Mouse (Mus musculus) lung, postnatal 0 days (tissue): Measurements from ENCODE around the gene Bst1. TPM values are rescaled to one million over a fixed set of nuclear protein-coding genes. Genes with fewer than 3 reads are reported as not detected.

ENCODE experiments used
- ATAC-seq: fragments of 200-750 bp; cut with Nextera tagmentation; 2 replicates; pipeline ENCODE4 v1.8.0; 2017; ENCODE audit warnings: moderate library complexity
- DNase-seq: peaks from one replicate; pipeline ENCODE4 v3.0.0-alpha.2; 2016; ENCODE audit warnings: low spot score
- H3K27ac ChIP-seq: fragments of 300-500 bp; sonication (generic); 2 replicates; pipeline ENCODE4 v1.5.1; 2014; ENCODE audit warnings: antibody characterized with exemption, mild to moderate bottlenecking, low read length, mixed read lengths
- H3K27me3 ChIP-seq: fragments of 300-500 bp; sonication (generic); replicated peaks from 2 replicates; pipeline ENCODE4 v1.6.1; 2014; ENCODE audit warnings: low read length, mixed read lengths; ENCODE audit not compliant: insufficient read depth
- H3K36me3 ChIP-seq: fragments of 300-500 bp; sonication (generic); 2 replicates; pipeline ENCODE4 v1.6.1; 2014; ENCODE audit warnings: low read length, mixed read lengths; ENCODE audit not compliant: insufficient read depth
- H3K4me1 ChIP-seq: fragments of 300-500 bp; sonication (generic); 2 replicates; pipeline ENCODE4 v1.6.1; 2014; ENCODE audit warnings: antibody characterized with exemption, low read depth, low read length, mixed read lengths; ENCODE audit not compliant: insufficient read depth
- H3K4me2 ChIP-seq: fragments of 300-500 bp; sonication (generic); replicated peaks from 2 replicates; pipeline ENCODE4 v1.6.1; 2014; ENCODE audit warnings: low read depth, mild to moderate bottlenecking, low read length, moderate library complexity, mixed read lengths
- H3K4me3 ChIP-seq: fragments of 300-500 bp; sonication (generic); 2 replicates; pipeline ENCODE4 v1.5.1; 2014; ENCODE audit warnings: low read depth, low read length
- H3K9ac ChIP-seq: fragments of 300-500 bp; sonication (generic); replicated peaks from 2 replicates; pipeline ENCODE4 v1.6.1; 2014; ENCODE audit warnings: low read depth, mild to moderate bottlenecking
- H3K9me3 ChIP-seq: fragments of 300-500 bp; sonication (generic); 2 replicates; pipeline ENCODE4 v1.6.1; 2016; ENCODE audit warnings: low read length, mixed read lengths
- CTCF ChIP-seq: IDR thresholded peaks from 2 replicates; pipeline ENCODE4 v1.5.1; 2016; ENCODE audit warnings: antibody characterized with exemption, mild to moderate bottlenecking
- EP300 ChIP-seq: IDR thresholded peaks from 2 replicates; pipeline ENCODE4 v1.6.1; 2016; ENCODE audit warnings: antibody characterized with exemption, mild to moderate bottlenecking, control low read depth
- WGBS: fragments of 180-500 bp; shearing (Covaris S2); extraction: QIAGEN DNeasy Blood & Tissue Kit; methylation state at CpG from one replicate; pipeline ENCODE4 v1.1.7; 2014; 5-methylcytosine and 5-hydroxymethylcytosine counted together
- polyA plus RNA-seq: library from polyadenylated mRNA; unstranded; fragments of >200 nt; fragmentation: Nextera tagmentation; extraction: Ambion mirVana; gene quantifications from 2 replicates; pipeline ENCODE4 v1.2.1, GENCODE M21; 2015

Gene Bst1
- 7.1 and 8.4 TPM in 2 replicates for polyA plus RNA-seq

DNA sequence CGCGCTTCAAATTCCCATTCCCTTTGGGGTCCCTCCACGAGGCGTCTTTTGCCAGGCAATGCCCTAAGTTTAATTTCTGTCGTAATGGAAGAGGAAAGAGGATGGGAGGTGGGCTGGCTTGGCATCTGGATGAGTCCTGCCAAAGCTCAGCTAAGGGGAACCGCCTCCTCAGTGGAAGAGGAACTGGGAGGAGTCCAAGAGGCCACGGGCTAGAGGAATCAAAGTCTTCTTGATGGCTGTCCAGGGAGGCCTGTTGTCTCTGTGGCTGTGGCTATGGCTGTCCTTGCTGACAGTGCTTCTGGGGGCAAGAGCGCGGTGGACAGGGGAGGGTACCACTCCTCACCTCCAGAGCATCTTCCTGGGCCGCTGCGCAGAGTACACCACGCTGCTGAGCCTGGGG is at the start of gene Bst1:
Bst1 (plus strand) TSS at position 191 of the 400 bp plus-strand sequence.
- H3K36me3 ChIP-seq: no peaks in the 10 kb centered on the region
- DNase-seq (no peak), ATAC-seq (no peak)
- H3K27ac ChIP-seq: no peak within 1 kb of the TSS
- no peak within 1 kb of the TSS for H3K4me3 ChIP-seq
- H3K4me1 ChIP-seq: 0 out of 2 replicates have a peak, but pooled peaks cover 3% of the 10 kb centered on the region
- no peak for TF ChIP-seq CTCF
- no peak for TF ChIP-seq EP300
- no peaks in the 10 kb centered on the region for H3K9me3 ChIP-seq
- no peaks in the 10 kb centered on the region for H3K27me3 ChIP-seq
- WGBS: 46% methylated on average over 12 of the region's 12 CpGs
- H3K9ac ChIP-seq: no peak within 1 kb of the TSS
- no peak within 1 kb of the TSS for H3K4me2 ChIP-seq

DNA sequence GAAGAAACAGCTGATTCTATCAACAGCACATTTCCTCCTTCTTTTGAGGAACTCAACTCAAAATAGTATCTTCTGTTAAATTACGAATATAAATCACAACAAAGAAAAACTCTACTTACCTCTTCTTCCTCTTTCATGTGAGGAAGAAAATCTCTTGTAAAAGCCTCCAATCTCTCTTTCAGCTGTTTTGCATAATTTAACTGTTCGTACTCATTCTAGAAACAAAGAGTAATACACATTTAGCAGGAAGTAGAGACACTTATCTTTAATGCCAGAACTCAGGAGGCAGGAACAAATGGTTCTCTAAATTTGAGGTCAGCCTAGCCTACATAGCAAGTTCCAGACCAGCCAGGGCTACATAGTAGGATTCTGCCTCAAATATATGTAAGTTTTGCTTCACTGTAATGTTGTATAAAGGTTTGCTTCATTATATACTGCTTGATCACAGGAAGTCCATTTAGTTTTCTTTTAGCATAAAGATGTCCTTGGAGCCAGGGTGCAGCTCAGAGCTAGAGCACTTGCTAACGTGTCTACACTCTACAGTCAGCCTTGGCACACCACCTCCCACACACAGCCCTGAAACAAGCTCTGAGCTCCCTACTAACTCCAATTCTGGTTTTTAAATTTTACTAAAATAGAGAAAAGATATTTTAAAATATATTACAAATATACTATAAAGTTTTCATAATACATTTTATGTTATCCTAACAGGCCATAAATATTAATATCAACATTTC is 47.9 kb upstream of the Bst1 start:
- Histone ChIP-seq H3K9me3 (no peaks in the 10 kb centered on the region), H3K9ac (no peak overlapping the region), H3K27ac (no peak overlapping the region), H3K4me1 (no peaks in the 10 kb centered on the region), H3K4me2 (no peak overlapping the region), H3K36me3 (peaks cover 1% of the 10 kb centered on the region; the same call in 1 of the 2 replicates), H3K27me3 (no peaks in the 10 kb centered on the region), H3K4me3 (no peak overlapping the region)
- WGBS: 67% methylated on average over 3 of the region's 3 CpGs
- TF ChIP-seq CTCF (no peak), EP300 (no peak)
- ATAC-seq (no peak), DNase-seq (no peak)

DNA sequence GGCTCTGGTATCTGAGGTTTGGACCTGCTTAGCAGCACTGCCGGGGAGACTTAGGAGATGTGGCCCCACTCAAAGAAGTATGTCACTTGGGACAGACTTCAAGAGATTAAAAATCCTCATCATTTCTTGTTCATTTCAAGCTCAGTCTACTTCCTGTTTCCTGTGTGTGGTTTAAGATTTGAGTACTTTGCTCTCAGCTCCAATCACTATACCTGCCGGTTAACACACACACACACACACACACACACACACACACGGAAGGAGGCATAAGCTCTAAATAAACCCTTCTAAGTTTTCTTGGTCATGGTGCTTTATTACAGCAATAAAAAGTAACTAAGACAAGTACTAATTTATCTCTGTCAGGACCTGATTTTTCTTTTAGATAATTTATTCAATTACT is 47.1 kb upstream of the Bst1 start:
- Histone ChIP-seq H3K36me3 (no peaks in the 10 kb centered on the region; the same call in 1 of the 2 replicates), H3K27ac (no peak overlapping the region), H3K4me1 (no peaks in the 10 kb centered on the region; the same call in 1 of the 2 replicates), H3K9me3 (no peaks in the 10 kb centered on the region), H3K4me2 (no peak overlapping the region), H3K4me3 (no peak overlapping the region), H3K27me3 (no peaks in the 10 kb centered on the region), H3K9ac (no peak overlapping the region)
- no peak for DNase-seq
- TF ChIP-seq EP300: no peak
- TF ChIP-seq CTCF: no peak
- ATAC-seq: no peak
- WGBS: 77% methylated on average over 3 of the region's 3 CpGs

DNA sequence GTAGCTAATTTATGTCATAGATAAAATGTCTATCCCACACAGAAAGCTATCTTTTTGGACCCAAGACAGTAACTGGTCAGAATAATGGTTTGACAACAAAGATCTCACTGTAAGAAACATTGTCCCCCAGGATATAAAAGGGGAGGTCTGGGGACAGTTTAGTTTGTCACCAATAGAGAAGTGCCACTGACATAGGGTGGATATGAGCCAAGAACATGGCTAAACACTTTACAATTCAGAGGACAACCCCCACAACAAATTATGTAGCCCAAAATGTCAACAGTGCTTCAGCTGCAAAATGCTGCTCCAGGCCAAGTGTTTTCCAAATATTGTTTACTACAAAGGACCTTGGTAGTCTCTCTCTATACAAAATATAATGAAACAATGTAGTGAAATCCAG is 42.3 kb upstream of the Bst1 start:
- no peaks in the 10 kb centered on the region for H3K9me3 ChIP-seq
- H3K9ac ChIP-seq: no peak overlapping the region
- H3K27me3 ChIP-seq: no peaks in the 10 kb centered on the region
- no peak overlapping the region for H3K4me2 ChIP-seq
- no peaks in the 10 kb centered on the region for H3K36me3 ChIP-seq
- DNase-seq (peak; percentile 48), ATAC-seq (peak; percentile 48)
- no peak overlapping the region for H3K4me3 ChIP-seq
- peak overlapping the region; percentile 43; the same call in 1 of the 2 replicates for H3K27ac ChIP-seq
- TF ChIP-seq CTCF: no peak
- TF ChIP-seq EP300: no peak
- peaks cover 8% of the 10 kb centered on the region; the same call in 1 of the 2 replicates for H3K4me1 ChIP-seq

DNA sequence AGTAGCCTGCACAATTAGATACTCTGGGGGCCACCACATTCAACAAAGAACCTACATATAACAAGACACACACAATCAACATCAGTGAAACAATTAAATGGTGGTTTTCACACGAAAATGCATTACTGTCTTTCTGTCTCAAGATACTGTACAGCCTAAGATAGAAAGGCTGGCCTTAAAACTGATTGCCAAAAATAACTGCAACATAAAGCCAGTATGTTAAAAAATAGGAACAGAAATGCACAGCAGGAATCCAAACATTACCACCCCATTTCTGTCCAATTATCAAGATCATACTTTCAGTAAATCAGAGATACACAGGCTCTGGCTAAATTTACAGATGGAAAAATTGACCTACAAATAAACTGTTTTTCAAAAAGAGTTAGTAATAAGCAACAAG is 41.7 kb upstream of the Bst1 start:
- H3K9me3 ChIP-seq: no peaks in the 10 kb centered on the region
- 24% methylated on average over 1 of the region's 1 CpGs for WGBS
- no peak overlapping the region for H3K9ac ChIP-seq
- TF ChIP-seq CTCF: no peak
- no peak for TF ChIP-seq EP300
- no peak overlapping the region for H3K27ac ChIP-seq
- no peak overlapping the region for H3K4me3 ChIP-seq
- H3K36me3 ChIP-seq: no peaks in the 10 kb centered on the region
- H3K4me1 ChIP-seq: peaks cover 8% of the 10 kb centered on the region; the same call in 1 of the 2 replicates
- no peaks in the 10 kb centered on the region for H3K27me3 ChIP-seq
- ATAC-seq: no peak
- no peak overlapping the region for H3K4me2 ChIP-seq
- no peak for DNase-seq

DNA sequence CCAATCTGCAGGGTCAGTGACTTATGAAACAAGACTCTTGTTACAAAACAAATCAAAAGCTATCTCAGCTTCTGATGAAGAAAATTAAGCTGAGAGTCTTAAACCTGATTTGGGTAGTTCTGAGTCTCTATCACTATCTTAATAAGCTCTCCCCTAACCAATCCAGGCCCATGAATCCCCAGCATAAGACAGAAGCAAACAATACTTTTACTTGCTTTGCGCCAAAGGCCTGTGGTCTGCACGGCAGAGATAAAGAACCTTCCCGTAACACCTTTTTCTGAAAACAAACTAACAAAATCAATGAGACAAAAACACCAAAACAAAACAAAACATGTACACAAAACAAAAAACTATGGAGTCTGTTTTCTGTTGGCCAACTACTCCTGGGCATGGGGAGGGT is 40.1 kb upstream of the Bst1 start:
- Histone ChIP-seq H3K9me3 (no peaks in the 10 kb centered on the region), H3K4me2 (no peak overlapping the region), H3K4me1 (peaks cover 8% of the 10 kb centered on the region; the same call in 1 of the 2 replicates), H3K4me3 (no peak overlapping the region), H3K9ac (no peak overlapping the region), H3K27ac (no peak overlapping the region), H3K27me3 (no peaks in the 10 kb centered on the region), H3K36me3 (no peaks in the 10 kb centered on the region)
- no peak for TF ChIP-seq EP300
- no peak for TF ChIP-seq CTCF
- 94% methylated on average over 3 of the region's 3 CpGs for WGBS
- DNase-seq: no peak
- no peak for ATAC-seq
